Mouse (Mus musculus) limb, embryonic 14.5 days (tissue): Measurements from ENCODE around the gene Plaur. TPM values are rescaled to one million over a fixed set of nuclear protein-coding genes. Genes with fewer than 3 reads are reported as not detected.

Experiments used
- ATAC-seq: fragments of 200-750 bp; cut with Nextera tagmentation; 2 replicates; pipeline ENCODE4 v1.8.0; 2017; ENCODE audit warnings: low read depth, moderate number of reproducible peaks, moderate TSS enrichment; ENCODE audit not compliant: low FRiP score
- DNase-seq: peaks from one replicate; pipeline ENCODE4 v3.0.0-alpha.2; 2015; ENCODE audit warnings: low spot score
- H3K27ac ChIP-seq: fragments of 300-500 bp; sonication (generic); replicated peaks from 2 replicates; pipeline ENCODE4 v1.5.1; 2014; ENCODE audit warnings: low read depth, mild to moderate bottlenecking, low read length, moderate library complexity, mixed read lengths
- H3K27me3 ChIP-seq: fragments of 300-500 bp; sonication (generic); 2 replicates; pipeline ENCODE4 v1.6.1; 2014; ENCODE audit warnings: low read length, mixed read lengths; ENCODE audit not compliant: control insufficient read depth, insufficient read depth
- H3K36me3 ChIP-seq: fragments of 300-500 bp; sonication (generic); 2 replicates; pipeline ENCODE4 v1.6.1; 2014; ENCODE audit warnings: mild to moderate bottlenecking, low read length, moderate library complexity, mixed read lengths; ENCODE audit not compliant: control insufficient read depth, insufficient read depth
- H3K4me1 ChIP-seq: fragments of 300-500 bp; sonication (generic); 2 replicates; pipeline ENCODE4 v1.6.1; 2014; ENCODE audit warnings: antibody characterized with exemption, low read length, mixed read lengths; ENCODE audit not compliant: control insufficient read depth, insufficient read depth
- H3K4me2 ChIP-seq: fragments of 300-500 bp; sonication (generic); replicated peaks from 2 replicates; pipeline ENCODE4 v1.6.1; 2014; ENCODE audit warnings: low read depth, mild to moderate bottlenecking, low read length, moderate library complexity; ENCODE audit not compliant: severe bottlenecking
- H3K4me3 ChIP-seq: fragments of 300-500 bp; sonication (generic); replicated peaks from 2 replicates; pipeline ENCODE4 v1.5.1; 2014; ENCODE audit warnings: low read length
- H3K9ac ChIP-seq: fragments of 300-500 bp; sonication (generic); 2 replicates; pipeline ENCODE4 v1.6.1; 2014; ENCODE audit warnings: mild to moderate bottlenecking, low read depth, low read length, moderate library complexity; ENCODE audit not compliant: severe bottlenecking
- H3K9me3 ChIP-seq: fragments of 300-500 bp; sonication (generic); 2 replicates; pipeline ENCODE4 v1.6.1; 2016; ENCODE audit warnings: low read length; ENCODE audit not compliant: control insufficient read depth
- POLR2A ChIP-seq: fragments of 200-500 bp; IDR thresholded peaks from 2 replicates; pipeline ENCODE4 v1.8.0; 2012; ENCODE audit warnings: inconsistent platforms, mild to moderate bottlenecking, moderate library complexity, borderline replicate concordance; ENCODE audit not compliant: insufficient read depth, insufficient read length; ENCODE audit errors: extremely low read depth
- WGBS: fragments of 180-500 bp; shearing (Covaris S2); extraction: QIAGEN DNeasy Blood & Tissue Kit; methylation state at CpG from one replicate; pipeline ENCODE4 v1.1.7; 2014; 5-methylcytosine and 5-hydroxymethylcytosine counted together
- polyA plus RNA-seq, 2 experiments: library from polyadenylated mRNA; depleted of rRNA in 1 of 2; stranded (reverse) in 1 of 2; unstranded in 1 of 2; fragments of >200 nt; fragmentation: Nextera tagmentation in 1 of 2; extraction: Ambion mirVana in 1 of 2; gene quantifications; 2 replicates each; pipeline versions ENCODE4 v1.2.1 to v1.2.3; 2012 to 2014

Plaur gene
- polyA plus RNA-seq, 2 experiments: 7.5 to 8.3 TPM

- Histone ChIP-seq H3K4me1 (peaks cover 11% of the 10 kb centered on the region), H3K36me3 (no peaks in the 10 kb centered on the region), H3K9ac (no peak overlapping the region), H3K27me3 (peaks cover 20% of the 10 kb centered on the region), H3K27ac (no peak overlapping the region), H3K9me3 (peaks cover 4% of the 10 kb centered on the region; the same call in 1 of the 2 replicates), H3K4me3 (no peak overlapping the region), H3K4me2 (no peak overlapping the region)
- TF ChIP-seq POLR2A: no peak
- 34% methylated on average over 7 of the region's 7 CpGs for whole genome bisulfite sequencing
- DNase-seq: peak; percentile 17
- no peak for ATAC-seq
These were observed 38.6 kb downstream of the Plaur start for GRCm38 (mm10) chr7:24500929-24501328.

- no peaks in the 10 kb centered on the region for H3K36me3 ChIP-seq
- ATAC-seq: no peak
- DNase-seq: no peak
- no peak overlapping the region for H3K9ac ChIP-seq
- H3K4me3 ChIP-seq: no peak overlapping the region
- no peak overlapping the region for H3K4me2 ChIP-seq
- H3K9me3 ChIP-seq: peaks cover 4% of the 10 kb centered on the region; the same call in 1 of the 2 replicates
- peaks cover 20% of the 10 kb centered on the region for H3K27me3 ChIP-seq
- TF ChIP-seq POLR2A: no peak
- H3K4me1 ChIP-seq: peaks cover 15% of the 10 kb centered on the region
- no peak overlapping the region for H3K27ac ChIP-seq
- 44% methylated on average over 21 of the region's 21 CpGs for WGBS
These were observed 39.2 kb downstream of the Plaur start for GRCm38 (mm10) chr7:24501492-24501891.

DNA sequence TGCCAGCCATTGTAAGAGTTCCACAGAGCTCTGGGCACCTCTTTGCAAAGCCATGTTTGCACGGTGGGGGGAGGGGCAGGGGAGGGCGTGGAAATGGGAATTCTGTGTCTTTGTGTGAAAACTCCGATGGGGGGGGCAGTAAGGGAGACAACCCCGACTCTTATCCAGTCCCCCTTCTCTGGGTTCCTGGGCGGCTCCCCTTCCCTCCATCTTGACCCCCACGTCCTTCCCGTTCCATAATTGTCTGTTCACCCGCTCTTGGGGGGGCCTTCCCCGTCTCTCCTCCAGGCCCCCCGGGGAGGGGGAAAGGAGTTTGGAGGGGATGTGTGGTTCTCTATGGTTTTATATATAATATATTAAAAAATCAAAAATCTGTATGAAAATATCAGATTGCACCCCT is 41.7 kb downstream of the Plaur start:
- ATAC-seq (no peak), DNase-seq (no peak)
- Histone ChIP-seq H3K27ac (no peak overlapping the region), H3K4me3 (no peak overlapping the region), H3K9ac (no peak overlapping the region), H3K9me3 (peaks cover 4% of the 10 kb centered on the region; the same call in 1 of the 2 replicates), H3K36me3 (no peaks in the 10 kb centered on the region), H3K4me1 (peaks cover 15% of the 10 kb centered on the region), H3K27me3 (peaks cover 15% of the 10 kb centered on the region), H3K4me2 (no peak overlapping the region)
- 25% methylated on average over 10 of the region's 10 CpGs for WGBS
- TF ChIP-seq POLR2A: no peak

DNA sequence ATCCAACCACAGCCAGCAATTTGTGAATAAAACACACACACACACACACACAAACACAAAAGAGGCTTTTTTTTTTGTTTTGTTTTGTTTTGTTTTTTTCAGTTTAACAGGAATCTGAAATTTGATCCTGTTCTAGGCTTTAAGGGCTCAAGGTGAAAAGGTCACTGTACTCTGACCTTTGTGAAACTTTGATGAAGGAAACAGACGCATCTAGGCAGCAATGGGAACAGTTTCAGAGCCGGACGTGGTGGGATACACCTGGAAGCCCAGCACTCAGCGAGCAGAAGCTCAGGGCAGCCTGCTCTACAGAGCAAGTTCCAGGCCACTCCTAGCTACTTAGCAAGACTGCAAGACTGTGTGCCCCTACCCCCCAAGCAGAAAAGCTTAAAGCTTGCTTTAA is 42.6 kb downstream of the Plaur start:
- H3K4me3 ChIP-seq: no peak overlapping the region
- H3K27ac ChIP-seq: no peak overlapping the region
- H3K4me2 ChIP-seq: no peak overlapping the region
- H3K27me3 ChIP-seq: peaks cover 7% of the 10 kb centered on the region
- no peak for DNase-seq
- no peak overlapping the region for H3K9ac ChIP-seq
- no peak for ATAC-seq
- H3K9me3 ChIP-seq: peaks cover 4% of the 10 kb centered on the region; the same call in 1 of the 2 replicates
- no peaks in the 10 kb centered on the region for H3K36me3 ChIP-seq
- 12% methylated on average over 4 of the region's 4 CpGs for WGBS
- no peak for TF ChIP-seq POLR2A
- peaks cover 15% of the 10 kb centered on the region for H3K4me1 ChIP-seq

GRCm38 (mm10) chr7:24505447-24506064 is 43.3 kb downstream of the Plaur start:
- Histone ChIP-seq H3K4me2 (peak overlapping the region; percentile 76), H3K4me1 (peaks cover 15% of the 10 kb centered on the region), H3K9ac (no peak overlapping the region), H3K27ac (peak overlapping the region; percentile 99), H3K36me3 (no peaks in the 10 kb centered on the region), H3K27me3 (peaks cover under 1% of the 10 kb centered on the region; the same call in 1 of the 2 replicates), H3K9me3 (peaks cover 4% of the 10 kb centered on the region; the same call in 1 of the 2 replicates), H3K4me3 (peak overlapping the region; percentile 83)
- 19% methylated on average over 15 of the region's 15 CpGs for WGBS
- ATAC-seq (no peak), DNase-seq (no peak)
- TF ChIP-seq POLR2A: no peak

DNA sequence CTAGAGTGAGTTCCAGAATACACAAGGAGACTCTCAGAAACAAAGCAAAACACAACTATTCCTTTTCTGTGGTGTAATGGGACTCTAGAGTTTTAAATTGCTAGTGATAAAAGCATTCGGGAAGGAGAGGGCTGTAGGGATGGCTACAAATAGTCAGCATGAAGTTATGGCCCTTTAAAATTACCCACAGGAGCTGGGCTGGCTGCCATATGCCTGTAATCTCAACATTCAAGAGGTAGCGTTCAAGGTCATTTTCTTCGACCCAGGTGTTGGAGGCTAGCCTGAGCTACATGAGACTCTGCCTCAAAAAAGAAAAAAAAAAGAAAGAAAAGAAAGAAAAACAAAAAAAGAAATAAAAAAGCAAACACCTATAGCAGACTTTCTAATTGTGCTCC is 43.8 kb downstream of the Plaur start:
- ATAC-seq: no peak
- H3K9ac ChIP-seq: peak overlapping the region; percentile 96; the same call in 1 of the 2 replicates
- peak overlapping the region; percentile 76 for H3K4me2 ChIP-seq

More for the DNA sequence above, 43.8 kb downstream of the Plaur start:
- TF ChIP-seq POLR2A: no peak
- peak; percentile 45 for DNase-seq
- H3K27me3 ChIP-seq: no peaks in the 10 kb centered on the region
- WGBS: 3% methylated on average over 3 of the region's 3 CpGs
- peak overlapping the region; percentile 83 for H3K4me3 ChIP-seq
- no peaks in the 10 kb centered on the region for H3K36me3 ChIP-seq
- peaks cover 2% of the 10 kb centered on the region; the same call in 1 of the 2 replicates for H3K9me3 ChIP-seq
- peak overlapping the region; percentile 99 for H3K27ac ChIP-seq
- peaks cover 15% of the 10 kb centered on the region for H3K4me1 ChIP-seq
